Mouse (Mus musculus): ENCODE measurements around the gene Wfdc2. TPM values are rescaled to one million over a fixed set of nuclear protein-coding genes. Genes with fewer than 3 reads are reported as not detected.
A peak's percentile ranks its signal among the peaks of the same experiment; 100 is the strongest.

Wfdc2 gene
- total and polyA plus RNA-seq, 2 experiments from 2014 or later: 0.38 to 1.9 TPM

- DNase-seq (ENCODE audit: low spot score) (no peak), ATAC-seq (ENCODE audit: low FRiP score) (no peak)
- no peaks in the 10 kb centered on the region for H3K4me1 ChIP-seq (ENCODE audit: insufficient read depth, low read length)
- no peaks in the 10 kb centered on the region for H3K36me3 ChIP-seq (ENCODE audit: insufficient read depth, low read length)
- no peak overlapping the region for H3K4me3 ChIP-seq (ENCODE audit: low read depth, low read length)
- no peaks in the 10 kb centered on the region for H3K27me3 ChIP-seq (ENCODE audit: insufficient read depth, low read length)
- no peak for TF ChIP-seq CTCF (IDR thresholded peaks at IDR 0.05)
- WGBS: 71% methylated on average over 5 of the region's 5 CpGs
- H3K27ac ChIP-seq (ENCODE audit: low read depth, low read length): no peak overlapping the region
- H3K9me3 ChIP-seq (ENCODE audit: low read length): no peaks in the 10 kb centered on the region
- H3K9ac ChIP-seq (replicated peaks; ENCODE audit: low read length, poor library complexity, severe bottlenecking): no peak overlapping the region
- H3K4me2 ChIP-seq (ENCODE audit: low read depth, low read length, poor library complexity, severe bottlenecking): no peak overlapping the region
Measured at GRCm38 (mm10) chr2:164528557-164528956, 33.7 kb upstream of the Wfdc2 start.

- H3K36me3 ChIP-seq (ENCODE audit: insufficient read depth, low read length): no peaks in the 10 kb centered on the region
- H3K4me1 ChIP-seq (ENCODE audit: insufficient read depth, low read length): no peaks in the 10 kb centered on the region
- DNase-seq (ENCODE audit: low spot score): peak; percentile 82
- WGBS: 8% methylated on average over 3 of the region's 3 CpGs
- H3K27me3 ChIP-seq (ENCODE audit: insufficient read depth, low read length): no peaks in the 10 kb centered on the region
- H3K4me3 ChIP-seq (ENCODE audit: low read depth, low read length): no peak overlapping the region
- ATAC-seq (ENCODE audit: low FRiP score): 0 out of 2 replicates have a peak, but pooled peaks have one; percentile 62
- no peak overlapping the region for H3K9ac ChIP-seq (replicated peaks; ENCODE audit: low read length, poor library complexity, severe bottlenecking)
- H3K4me2 ChIP-seq (ENCODE audit: low read depth, low read length, poor library complexity, severe bottlenecking): no peak overlapping the region
- H3K9me3 ChIP-seq (ENCODE audit: low read length): no peaks in the 10 kb centered on the region
- H3K27ac ChIP-seq (ENCODE audit: low read depth, low read length): no peak overlapping the region
- TF ChIP-seq CTCF (IDR thresholded peaks at IDR 0.05): peak; percentile 94
Measured at GRCm38 (mm10) chr2:164531169-164531568, 31.0 kb upstream of the Wfdc2 start.

- H3K27ac ChIP-seq (ENCODE audit: low read depth, low read length): no peak overlapping the region
- DNase-seq (ENCODE audit: low spot score) (no peak), ATAC-seq (ENCODE audit: low FRiP score) (no peak)
- H3K9ac ChIP-seq (replicated peaks; ENCODE audit: low read length, poor library complexity, severe bottlenecking): no peak overlapping the region
- H3K9me3 ChIP-seq (ENCODE audit: low read length): no peaks in the 10 kb centered on the region
- TF ChIP-seq CTCF (IDR thresholded peaks at IDR 0.05): no peak
- no peaks in the 10 kb centered on the region for H3K27me3 ChIP-seq (ENCODE audit: insufficient read depth, low read length)
- no peaks in the 10 kb centered on the region for H3K4me1 ChIP-seq (ENCODE audit: insufficient read depth, low read length)
- H3K4me2 ChIP-seq (ENCODE audit: low read depth, low read length, poor library complexity, severe bottlenecking): no peak overlapping the region
- WGBS: 77% methylated on average over 10 of the region's 10 CpGs
- no peak overlapping the region for H3K4me3 ChIP-seq (ENCODE audit: low read depth, low read length)
- H3K36me3 ChIP-seq (ENCODE audit: insufficient read depth, low read length): no peaks in the 10 kb centered on the region
Measured at GRCm38 (mm10) chr2:164534315-164534714, 27.9 kb upstream of the Wfdc2 start.

GRCm38 (mm10) chr2:164537003-164537402, 25.2 kb upstream of the Wfdc2 start:
- 85% methylated on average over 4 of the region's 4 CpGs for WGBS
- Histone ChIP-seq H3K4me2 (ENCODE audit: low read depth, low read length, poor library complexity, severe bottlenecking) (no peak overlapping the region), H3K27me3 (ENCODE audit: insufficient read depth, low read length) (no peaks in the 10 kb centered on the region), H3K9ac (replicated peaks; ENCODE audit: low read length, poor library complexity, severe bottlenecking) (no peak overlapping the region), H3K4me3 (ENCODE audit: low read depth, low read length) (no peak overlapping the region), H3K9me3 (ENCODE audit: low read length) (no peaks in the 10 kb centered on the region), H3K36me3 (ENCODE audit: insufficient read depth, low read length) (no peaks in the 10 kb centered on the region), H3K4me1 (ENCODE audit: insufficient read depth, low read length) (no peaks in the 10 kb centered on the region), H3K27ac (ENCODE audit: low read depth, low read length) (no peak overlapping the region)
- no peak for TF ChIP-seq CTCF (IDR thresholded peaks at IDR 0.05)
- DNase-seq (ENCODE audit: low spot score): no peak
- ATAC-seq (ENCODE audit: low FRiP score): no peak

GRCm38 (mm10) chr2:164540652-164541427, 21.4 kb upstream of the Wfdc2 start:
- Histone ChIP-seq H3K4me2 (ENCODE audit: low read depth, low read length, poor library complexity, severe bottlenecking) (no peak overlapping the region), H3K4me1 (ENCODE audit: insufficient read depth, low read length) (no peaks in the 10 kb centered on the region), H3K9me3 (ENCODE audit: low read length) (no peaks in the 10 kb centered on the region), H3K36me3 (ENCODE audit: insufficient read depth, low read length) (no peaks in the 10 kb centered on the region), H3K27ac (ENCODE audit: low read depth, low read length) (no peak overlapping the region), H3K27me3 (ENCODE audit: insufficient read depth, low read length) (no peaks in the 10 kb centered on the region), H3K9ac (replicated peaks; ENCODE audit: low read length, poor library complexity, severe bottlenecking) (no peak overlapping the region), H3K4me3 (ENCODE audit: low read depth, low read length) (no peak overlapping the region)
- no peak for TF ChIP-seq CTCF (IDR thresholded peaks at IDR 0.05)
- WGBS: 40% methylated on average over 8 of the region's 8 CpGs
- no peak for DNase-seq (ENCODE audit: low spot score)
- ATAC-seq (ENCODE audit: low FRiP score): no peak

GRCm38 (mm10) chr2:164542132-164542531, 20.1 kb upstream of the Wfdc2 start:
- no peak overlapping the region for H3K4me3 ChIP-seq (ENCODE audit: low read depth, low read length)
- DNase-seq (ENCODE audit: low spot score) (no peak), ATAC-seq (ENCODE audit: low FRiP score) (no peak)
- no peaks in the 10 kb centered on the region for H3K4me1 ChIP-seq (ENCODE audit: insufficient read depth, low read length)
- no peaks in the 10 kb centered on the region for H3K9me3 ChIP-seq (ENCODE audit: low read length)
- no peak overlapping the region for H3K4me2 ChIP-seq (ENCODE audit: low read depth, low read length, poor library complexity, severe bottlenecking)
- 69% methylated on average over 5 of the region's 5 CpGs for WGBS
- H3K9ac ChIP-seq (replicated peaks; ENCODE audit: low read length, poor library complexity, severe bottlenecking): no peak overlapping the region
- H3K27ac ChIP-seq (ENCODE audit: low read depth, low read length): no peak overlapping the region
- H3K27me3 ChIP-seq (ENCODE audit: insufficient read depth, low read length): no peaks in the 10 kb centered on the region
- TF ChIP-seq CTCF (IDR thresholded peaks at IDR 0.05): no peak
- no peaks in the 10 kb centered on the region for H3K36me3 ChIP-seq (ENCODE audit: insufficient read depth, low read length)
